Mouse (Mus musculus) megakaryocyte, embryonic 14.5 days (primary cell): Measurements from ENCODE around the gene Asb18. TPM values are rescaled to one million over a fixed set of nuclear protein-coding genes. Genes with fewer than 3 reads are reported as not detected.

Source experiments
- H3K27me3 ChIP-seq: replicated peaks from 2 replicates; pipeline ENCODE3; 2012; ENCODE audit warnings: inconsistent platforms
- H3K36me3 ChIP-seq: replicated peaks from 2 replicates; pipeline ENCODE3; 2012; ENCODE audit warnings: low read length, inconsistent platforms, mixed read lengths
- H3K4me1 ChIP-seq: 2 replicates; pipeline ENCODE4 v1.6.1; 2012; ENCODE audit warnings: inconsistent platforms
- H3K4me3 ChIP-seq: replicated peaks from 2 replicates; pipeline ENCODE3; 2012; ENCODE audit warnings: moderate library complexity, mild to moderate bottlenecking, inconsistent platforms
- H3K9me3 ChIP-seq: 2 replicates; pipeline ENCODE4 v1.6.1; 2012; ENCODE audit warnings: inconsistent platforms
- FLI1 ChIP-seq: IDR thresholded peaks from 2 replicates; pipeline ENCODE4 v1.6.1; 2012; ENCODE audit warnings: low read length, inconsistent platforms, mixed read lengths
- GATA1 ChIP-seq: IDR thresholded peaks from 3 replicates; pipeline ENCODE4 v1.6.1; 2012; ENCODE audit warnings: mixed read lengths, low read length, inconsistent platforms, borderline replicate concordance
- polyA plus RNA-seq: library from polyadenylated mRNA; stranded (reverse); fragments of >175 nt; gene quantifications from 2 replicates; pipeline ENCODE4 v1.2.3, GENCODE M21; 2012; ENCODE audit warnings: low replicate concordance; ENCODE audit not compliant: insufficient read depth

Gene Asb18
- polyA plus RNA-seq, 1 experiment = not detected

DNA sequence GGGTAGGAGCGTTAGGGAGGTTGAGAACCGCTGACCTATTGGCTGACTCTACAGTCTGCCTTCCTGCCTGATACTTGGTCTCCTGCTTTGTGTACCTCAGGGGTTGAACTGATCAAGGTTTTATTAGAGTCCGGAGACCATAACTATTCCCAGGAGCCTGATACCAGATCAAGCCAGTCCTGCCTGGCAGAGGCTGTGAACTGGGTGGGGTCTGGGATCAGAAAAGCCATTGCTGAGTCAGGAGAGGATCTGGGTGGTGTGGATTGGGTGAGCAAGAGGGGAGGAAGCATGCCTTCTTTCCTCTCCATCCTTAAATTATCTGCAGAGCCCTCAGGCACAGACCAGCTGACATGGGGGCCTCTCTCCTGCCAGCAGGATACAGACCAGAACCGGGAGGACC lies 55.1 kb downstream of the Asb18 start:
- Histone ChIP-seq H3K36me3 (no peaks in the 10 kb centered on the region), H3K4me3 (no peak overlapping the region), H3K9me3 (no peaks in the 10 kb centered on the region), H3K27me3 (peaks cover 35% of the 10 kb centered on the region), H3K4me1 (peaks cover 3% of the 10 kb centered on the region; the same call in 1 of the 2 replicates)
- no peak for TF ChIP-seq FLI1
- no peak for TF ChIP-seq GATA1

DNA sequence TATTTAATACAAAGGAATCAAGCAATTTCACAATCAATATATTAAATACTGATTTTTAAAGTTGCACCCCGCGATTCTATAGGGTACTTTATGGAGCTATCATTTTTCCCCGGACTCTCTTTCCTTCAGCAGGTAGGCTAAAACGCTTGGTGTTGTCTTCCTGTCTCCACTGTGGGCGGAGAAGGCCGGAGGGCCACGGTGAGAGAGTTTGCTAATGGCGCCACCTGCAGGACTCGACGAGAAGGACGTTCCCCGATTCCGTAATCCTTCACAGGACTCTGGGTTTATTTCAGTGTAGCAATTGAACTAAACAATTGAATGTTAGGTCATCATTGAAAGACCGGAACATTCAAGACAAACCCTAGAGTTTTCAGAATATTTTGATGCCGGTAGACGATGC lies 71.3 kb downstream of the Asb18 start:
- H3K4me3 ChIP-seq = peak overlapping the region; percentile 88
- TF ChIP-seq FLI1 = no peak
- TF ChIP-seq GATA1 = no peak
- H3K27me3 ChIP-seq = peaks cover 32% of the 10 kb centered on the region
- H3K9me3 ChIP-seq = no peaks in the 10 kb centered on the region
- peaks cover 43% of the 10 kb centered on the region for H3K4me1 ChIP-seq
- H3K36me3 ChIP-seq = no peaks in the 10 kb centered on the region

DNA sequence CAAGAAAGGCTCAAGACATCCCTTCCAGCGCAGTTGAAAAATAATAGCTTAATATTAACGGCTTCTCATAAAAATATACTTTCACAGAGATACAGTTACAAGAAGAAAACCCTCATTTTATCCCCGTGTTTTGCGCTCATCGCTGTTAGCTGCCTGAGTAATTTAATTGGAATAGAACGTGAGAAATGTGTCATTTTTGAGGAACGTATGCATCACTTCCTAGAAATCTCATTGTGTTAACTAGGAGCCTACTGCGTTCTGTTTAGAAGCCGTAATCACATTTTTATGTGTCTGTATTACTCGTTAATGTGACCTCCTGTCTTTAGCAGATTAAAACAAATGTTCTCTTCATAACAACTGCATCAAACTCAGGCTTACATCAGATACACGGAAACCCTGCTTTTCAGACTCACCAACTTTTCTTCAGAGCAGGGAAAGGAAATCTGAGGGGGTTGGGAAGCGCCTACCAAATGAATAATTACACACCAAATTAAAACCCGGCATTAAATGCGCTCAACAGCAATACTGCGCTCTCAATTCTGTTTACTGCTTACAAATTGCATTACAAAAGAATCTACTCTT lies 72.0 kb downstream of the Asb18 start:
- H3K9me3 ChIP-seq = no peaks in the 10 kb centered on the region
- no peak for TF ChIP-seq GATA1
- no peak for TF ChIP-seq FLI1
- no peaks in the 10 kb centered on the region for H3K36me3 ChIP-seq
- peaks cover 26% of the 10 kb centered on the region for H3K27me3 ChIP-seq
- peaks cover 50% of the 10 kb centered on the region for H3K4me1 ChIP-seq
- peak overlapping the region; percentile 88 for H3K4me3 ChIP-seq

DNA sequence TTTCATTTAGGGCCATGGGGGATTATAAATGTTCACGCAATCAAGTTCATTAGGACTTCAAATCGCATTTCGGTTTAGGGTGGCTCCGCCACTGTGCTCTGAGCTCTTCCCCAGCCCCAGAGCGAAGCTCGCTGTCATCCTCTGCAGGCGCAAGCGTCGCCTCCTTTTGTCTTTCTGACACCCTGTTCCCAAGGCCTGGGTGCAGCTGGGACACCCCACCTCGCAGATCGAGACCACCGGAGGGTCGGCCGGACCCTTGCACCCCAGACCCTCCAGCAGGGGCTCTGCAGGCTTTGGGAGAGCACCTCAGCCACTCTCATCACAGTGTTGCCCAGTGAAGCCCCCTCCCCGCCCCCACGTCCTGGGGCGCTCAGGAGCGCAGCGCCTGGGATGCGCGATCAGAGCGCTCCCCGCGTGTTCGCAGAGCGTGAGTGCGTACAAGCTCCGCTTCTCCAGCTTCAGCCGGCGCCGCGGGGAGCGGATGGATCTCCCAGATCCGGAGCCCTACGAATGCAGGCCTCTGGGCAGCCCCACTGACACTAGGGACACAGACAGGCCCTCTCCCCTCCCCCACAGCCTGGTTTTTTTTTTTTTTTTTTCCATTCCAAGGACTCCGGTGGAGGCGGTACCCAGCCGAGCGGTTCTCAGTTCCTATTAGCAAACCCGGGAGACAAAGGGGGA lies 72.6 kb downstream of the Asb18 start:
- peaks cover 23% of the 10 kb centered on the region for H3K27me3 ChIP-seq
- H3K4me1 ChIP-seq = peaks cover 56% of the 10 kb centered on the region
- H3K4me3 ChIP-seq = peak overlapping the region; percentile 88
- no peaks in the 10 kb centered on the region for H3K9me3 ChIP-seq
- no peaks in the 10 kb centered on the region for H3K36me3 ChIP-seq
- TF ChIP-seq GATA1 (no peak), FLI1 (no peak)

DNA sequence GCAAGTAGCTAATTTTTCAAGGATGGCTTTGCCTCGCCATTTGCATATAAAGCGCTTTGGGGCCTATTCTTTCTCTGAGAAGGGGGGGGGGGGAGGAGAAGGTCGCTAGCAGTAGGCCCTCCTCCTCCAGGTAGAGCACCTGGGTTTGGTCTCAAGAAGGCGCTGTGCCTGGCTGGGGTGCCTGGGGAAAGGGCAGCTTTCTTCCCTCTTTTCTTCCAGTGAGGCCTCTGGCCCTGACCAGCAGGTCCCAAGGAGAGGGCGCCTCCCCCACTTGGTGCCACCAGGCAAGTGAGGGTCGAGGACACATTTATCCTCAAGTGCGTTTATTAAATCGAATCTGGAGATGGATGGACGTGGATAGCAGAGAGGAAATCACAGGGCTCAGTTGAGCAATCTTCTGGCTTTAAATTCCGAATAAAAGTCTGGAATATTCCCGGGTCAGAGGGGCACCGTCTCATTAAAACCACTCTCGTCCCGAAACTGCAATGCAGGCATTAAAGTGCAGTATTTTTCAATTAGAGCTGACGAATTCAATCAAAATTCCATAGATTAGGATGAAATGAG lies 73.4 kb downstream of the Asb18 start:
- Histone ChIP-seq H3K4me3 (no peak overlapping the region), H3K4me1 (peaks cover 64% of the 10 kb centered on the region), H3K27me3 (peaks cover 20% of the 10 kb centered on the region), H3K36me3 (peaks cover 3% of the 10 kb centered on the region), H3K9me3 (no peaks in the 10 kb centered on the region)
- TF ChIP-seq FLI1 = no peak
- TF ChIP-seq GATA1 = no peak

DNA sequence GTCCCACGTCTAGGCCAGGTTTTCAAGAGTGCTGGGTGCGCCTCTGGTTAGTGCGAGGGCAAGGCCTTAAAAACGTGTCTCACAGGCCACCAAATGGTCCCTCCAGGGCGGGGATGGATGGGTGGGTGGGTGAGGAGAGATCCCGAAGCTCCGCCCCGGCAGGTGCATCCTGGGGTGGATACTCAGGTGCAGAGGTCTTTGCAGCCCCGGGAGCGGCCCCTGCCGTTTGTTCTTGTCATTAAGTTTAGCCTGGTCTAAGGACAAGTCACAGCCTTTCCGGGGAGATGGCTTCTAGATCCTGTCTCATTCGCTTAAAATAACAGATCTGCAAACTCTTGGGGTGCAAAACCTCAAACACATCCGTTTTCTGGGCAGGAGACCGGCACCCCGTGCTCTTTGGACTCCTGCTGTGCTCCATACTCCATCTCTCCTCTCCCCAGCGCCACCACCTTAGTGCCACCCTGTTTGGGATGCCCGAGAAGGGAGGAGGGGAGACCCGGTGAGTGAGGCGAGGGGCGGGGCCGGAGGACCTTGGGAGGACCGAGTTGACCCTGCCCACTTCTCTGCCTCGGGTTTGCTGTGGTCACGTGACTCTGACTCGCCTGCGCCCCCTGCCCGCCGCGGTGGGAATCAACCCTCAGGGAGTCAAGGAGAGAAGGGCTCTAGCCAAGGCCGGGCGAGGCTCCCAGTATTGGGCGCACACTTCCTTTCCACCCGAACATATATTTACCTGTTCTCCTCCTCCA lies 74.3 kb downstream of the Asb18 start:
- Histone ChIP-seq H3K9me3 (no peaks in the 10 kb centered on the region), H3K36me3 (peaks cover 12% of the 10 kb centered on the region), H3K4me1 (peaks cover 73% of the 10 kb centered on the region), H3K4me3 (peak overlapping the region; percentile 89), H3K27me3 (peaks cover 13% of the 10 kb centered on the region)
- TF ChIP-seq FLI1 = no peak
- no peak for TF ChIP-seq GATA1

DNA sequence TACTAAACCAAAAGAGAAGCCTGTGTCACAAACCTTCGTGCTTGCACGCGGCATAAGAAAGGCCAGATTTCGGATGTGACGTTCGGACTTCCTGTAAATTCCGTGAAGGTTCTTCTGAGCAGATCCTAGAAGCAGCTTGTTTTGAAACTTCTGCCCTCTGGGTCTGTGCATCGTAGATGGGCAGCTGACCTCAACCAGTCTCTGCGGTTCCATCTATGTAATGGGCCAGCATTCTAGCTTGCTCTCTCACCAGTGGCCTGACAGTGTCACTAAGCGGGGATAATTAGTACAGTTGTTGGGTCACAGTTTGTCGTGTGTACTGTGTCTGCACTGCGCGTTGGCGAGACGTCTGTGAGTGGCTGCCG lies 74.9 kb downstream of the Asb18 start:
- H3K27me3 ChIP-seq = peaks cover 11% of the 10 kb centered on the region
- H3K9me3 ChIP-seq = no peaks in the 10 kb centered on the region
- peak overlapping the region; percentile 89 for H3K4me3 ChIP-seq
- peaks cover 17% of the 10 kb centered on the region for H3K36me3 ChIP-seq
- TF ChIP-seq GATA1 (no peak), FLI1 (no peak)
- H3K4me1 ChIP-seq = peaks cover 73% of the 10 kb centered on the region

DNA sequence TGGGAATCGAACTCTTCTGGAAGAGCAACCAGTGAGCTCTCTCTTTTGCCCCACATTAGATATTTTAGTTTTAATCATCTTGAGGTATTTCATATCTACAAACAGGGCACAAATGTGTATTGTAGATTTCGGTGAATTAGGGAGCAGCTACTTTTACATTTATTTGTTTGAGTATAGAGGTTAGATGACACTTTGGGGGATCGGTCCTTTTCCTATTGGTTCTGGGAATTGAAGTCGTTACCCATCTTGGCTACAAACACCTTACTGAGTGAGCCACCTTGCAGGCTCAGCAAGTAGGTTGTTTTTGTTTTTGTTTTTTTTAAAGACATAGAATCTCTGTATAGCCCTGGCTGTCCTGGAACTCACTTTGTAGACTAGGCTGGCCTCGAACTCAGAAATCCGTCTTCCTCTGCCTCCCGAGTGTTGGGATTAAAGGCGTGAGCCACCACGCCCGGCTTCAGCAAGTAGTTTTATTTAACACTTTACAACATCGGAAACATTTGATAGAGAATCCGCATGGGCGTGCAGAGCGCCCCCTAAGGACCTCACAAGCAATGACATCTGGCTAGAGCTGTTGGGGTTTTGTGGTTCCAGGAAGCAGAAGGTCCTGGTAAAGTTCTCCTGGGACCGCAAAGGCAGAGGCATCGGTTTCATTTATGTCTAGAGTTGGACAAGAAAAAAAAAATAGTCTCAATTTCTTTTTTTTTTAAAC lies 75.4 kb downstream of the Asb18 start:
- no peaks in the 10 kb centered on the region for H3K9me3 ChIP-seq
- no peak overlapping the region for H3K4me3 ChIP-seq
- TF ChIP-seq FLI1 (no peak), GATA1 (no peak)
- H3K27me3 ChIP-seq = peaks cover 7% of the 10 kb centered on the region
- H3K36me3 ChIP-seq = peaks cover 22% of the 10 kb centered on the region
- peaks cover 73% of the 10 kb centered on the region for H3K4me1 ChIP-seq
